Mouse (Mus musculus): ENCODE data around the gene Gtpbp3.

GRCm38 (mm10) chr8:71460716-71461115 lies 27.2 kb upstream of the Gtpbp3 start:
- TF ChIP-seq EP300 (IDR thresholded peaks at IDR 0.05; ENCODE audit: low read depth): no peak
- no peak for TF ChIP-seq CTCF (IDR thresholded peaks at IDR 0.05; ENCODE audit: low read depth)
